Comparison of ENCODE assay signal across 28 mouse cellular contexts in the genomic region with DNA sequence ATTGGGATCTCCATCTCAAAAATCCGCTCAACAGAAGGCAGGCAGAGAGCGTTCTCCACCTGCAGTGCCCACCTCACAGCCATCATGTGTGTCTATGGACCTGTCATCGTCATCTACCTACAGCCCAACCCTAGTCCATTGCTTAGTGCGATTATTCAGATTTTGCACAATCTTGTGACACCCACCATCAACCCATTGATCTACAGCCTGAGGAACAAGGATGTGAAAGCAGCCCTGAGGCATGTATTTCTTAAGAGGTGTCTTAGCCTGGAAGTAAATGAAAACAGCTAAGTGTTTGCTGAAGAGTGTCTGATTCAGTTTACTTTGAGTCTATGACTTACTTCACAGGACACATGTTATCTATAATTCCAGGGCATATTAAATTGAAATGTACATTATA. TPM values are rescaled to one million over a fixed set of nuclear protein-coding genes. Genes with fewer than 3 reads are reported as not detected.
"Had no signal": no experiment of that assay in that cellular context is flagged by ENCODE, and none has a peak within 500 bp of the region (broad histone marks: within the 10 kb centered on the region; RNA-seq: fewer than 3 reads in every experiment).

No protein-coding gene starts in this region.

- ATAC-seq: liver, embryonic 12.5 days; liver, postnatal 0 days; lung, postnatal 0 days; midbrain, embryonic 13.5 days; midbrain, embryonic 15.5 days; midbrain, embryonic 16.5 days had no signal

- DNase-seq: left cerebral cortex, postnatal 4 days; liver; liver, embryonic 13.5 days; liver, postnatal 0 days; lung, adult 18-20 months; lung, adult 2 months; lung, embryonic 14.5 days; lung, postnatal 10 days; lung, postnatal 14 days; lung, postnatal 36 days; lung, postnatal 4 days; midbrain, embryonic 14.5 days had no signal

RNA-seq across cellular contexts. Expression of a gene that starts 2.5 kb away (rescaled TPM):
- total RNA-seq: left cerebral cortex, adult 18-20 months; left cerebral cortex, adult 2 months; left cerebral cortex, adult 8-10 months; left cerebral cortex, postnatal 10 days; left cerebral cortex, postnatal 14 days; left cerebral cortex, postnatal 25 days; left cerebral cortex, postnatal 36 days; left cerebral cortex, postnatal 4 days; liver, adult 2 months; megakaryocyte-erythroid progenitor cell, adult 5-6 weeks; midbrain, postnatal 0 days; monocyte, adult 5-6 weeks had no signal

RNA-seq across cellular contexts. Expression of a gene that starts 19.6 kb away (rescaled TPM):
- total RNA-seq: left cerebral cortex, adult 18-20 months; left cerebral cortex, adult 2 months; left cerebral cortex, adult 8-10 months; left cerebral cortex, postnatal 10 days; left cerebral cortex, postnatal 14 days; left cerebral cortex, postnatal 25 days; left cerebral cortex, postnatal 36 days; left cerebral cortex, postnatal 4 days; liver, adult 2 months; megakaryocyte-erythroid progenitor cell, adult 5-6 weeks; midbrain, postnatal 0 days; monocyte, adult 5-6 weeks had no signal

RNA-seq across cellular contexts. Expression of a gene that starts 26.2 kb away (rescaled TPM):
- total RNA-seq: left cerebral cortex, adult 18-20 months; left cerebral cortex, adult 2 months; left cerebral cortex, adult 8-10 months; left cerebral cortex, postnatal 10 days; left cerebral cortex, postnatal 14 days; left cerebral cortex, postnatal 25 days; left cerebral cortex, postnatal 36 days; left cerebral cortex, postnatal 4 days; liver, adult 2 months; megakaryocyte-erythroid progenitor cell, adult 5-6 weeks; midbrain, postnatal 0 days; monocyte, adult 5-6 weeks had no signal

RNA-seq across cellular contexts. Expression of a gene that starts 36.9 kb away (rescaled TPM):
- total RNA-seq: left cerebral cortex, adult 18-20 months; left cerebral cortex, adult 2 months; left cerebral cortex, adult 8-10 months; left cerebral cortex, postnatal 10 days; left cerebral cortex, postnatal 14 days; left cerebral cortex, postnatal 25 days; left cerebral cortex, postnatal 36 days; left cerebral cortex, postnatal 4 days; liver, adult 2 months; megakaryocyte-erythroid progenitor cell, adult 5-6 weeks; midbrain, postnatal 0 days; monocyte, adult 5-6 weeks had no signal

RNA-seq across cellular contexts. Expression of a gene that starts 43.2 kb away (rescaled TPM):
- total RNA-seq: megakaryocyte-erythroid progenitor cell, adult 5-6 weeks; monocyte, adult 5-6 weeks had no signal
